Mouse (Mus musculus) embryonic fibroblast, embryonic 13.5 days (primary cell): ENCODE data around the gene Kdm5b.

Experiments used
- CTCF ChIP-seq: IDR thresholded peaks from 2 replicates; pipeline ENCODE4 v1.5.1; 2011; ENCODE audit warnings: mild to moderate bottlenecking, control low read depth, low read length, moderate library complexity, borderline replicate concordance; ENCODE audit not compliant: insufficient read depth
- POLR2A ChIP-seq: IDR thresholded peaks from 2 replicates; pipeline ENCODE4 v1.6.1; 2011; ENCODE audit warnings: low read depth, mild to moderate bottlenecking, control low read depth, low read length, moderate library complexity

DNA sequence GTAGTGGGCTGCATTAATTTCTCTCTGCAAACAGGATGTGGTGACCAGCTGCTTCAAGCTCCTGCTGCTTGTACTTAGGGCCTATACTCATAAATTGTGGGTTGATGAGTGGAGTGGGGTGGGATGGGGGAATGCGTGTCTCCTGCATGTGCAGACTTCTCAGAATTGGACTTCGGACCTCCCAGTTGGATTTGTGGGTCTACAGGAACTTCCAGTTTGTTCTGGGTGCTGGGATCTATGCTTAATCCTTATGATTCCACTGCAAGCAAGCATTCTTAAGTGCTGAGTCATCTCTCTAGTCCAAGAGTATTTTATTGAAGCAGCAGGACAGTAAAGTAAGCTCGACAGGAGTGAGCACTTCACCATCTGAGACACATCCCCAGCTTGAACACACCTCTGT is 23.6 kb downstream of the Kdm5b start:
- no peak for TF ChIP-seq CTCF
- TF ChIP-seq POLR2A = no peak
